Mouse (Mus musculus) monocyte, adult 2 months (primary cell): ENCODE data around the gene Maco1.
"Not testable (repeated sequence)": the region's sequence is repeated elsewhere in the genome, so short reads cannot be mapped to it uniquely, and the experiment has no call there.

Experiments used
- DNase-seq, 2 experiments: peaks; one replicate each; pipeline ENCODE4 v3.0.0; 2022; ENCODE audit warnings: low spot score in 2 of 2, low read depth in 1 of 2

Maco1 gene

GRCm38 (mm10) chr4:134817706-134818105 is 35.4 kb downstream of the Maco1 start:
- DNase-seq, result no peak

GRCm38 (mm10) chr4:134814229-134814571 is 38.9 kb downstream of the Maco1 start:
- DNase-seq, result no peak

GRCm38 (mm10) chr4:134813406-134814228 is 39.5 kb downstream of the Maco1 start:
- no peak for DNase-seq

- no peak for DNase-seq
These were observed 48.4 kb downstream of the Maco1 start for GRCm38 (mm10) chr4:134804765-134805164.

GRCm38 (mm10) chr4:134802765-134803164 is 50.4 kb downstream of the Maco1 start:
- no peak for DNase-seq

- DNase-seq, result no peak
These were observed 51.0 kb downstream of the Maco1 start for GRCm38 (mm10) chr4:134802155-134802554.

- no peak for DNase-seq
These were observed 52.5 kb downstream of the Maco1 start for GRCm38 (mm10) chr4:134800693-134801092.

- no peak for DNase-seq
These were observed 53.0 kb downstream of the Maco1 start for GRCm38 (mm10) chr4:134800098-134800497.

- peak; percentile 33 to 58 for DNase-seq
These were observed 53.9 kb downstream of the Maco1 start for GRCm38 (mm10) chr4:134799272-134799671.

GRCm38 (mm10) chr4:134798861-134799260 is 54.3 kb downstream of the Maco1 start:
- DNase-seq, result no peak

GRCm38 (mm10) chr4:134797621-134798020 is 55.5 kb downstream of the Maco1 start:
- no peak for DNase-seq

GRCm38 (mm10) chr4:134796581-134797361 is 56.4 kb downstream of the Maco1 start:
- DNase-seq, result no peak

GRCm38 (mm10) chr4:134795819-134796485 is 57.2 kb downstream of the Maco1 start:
- DNase-seq, result no peak

- DNase-seq, result not testable (repeated sequence)
These were observed 58.2 kb downstream of the Maco1 start for GRCm38 (mm10) chr4:134794959-134795358.

GRCm38 (mm10) chr4:134793213-134793956 is 59.8 kb downstream of the Maco1 start:
- DNase-seq, result no peak

- no peak for DNase-seq
These were observed 61.4 kb downstream of the Maco1 start for GRCm38 (mm10) chr4:134791731-134792130.

GRCm38 (mm10) chr4:134786946-134787345 is 66.2 kb downstream of the Maco1 start:
- no peak for DNase-seq

- no peak for DNase-seq
These were observed 68.4 kb downstream of the Maco1 start for GRCm38 (mm10) chr4:134784701-134785100.

GRCm38 (mm10) chr4:134779136-134779934 is 73.8 kb downstream of the Maco1 start:
- DNase-seq, result peak in 1 of 2 experiments; percentile 47

- no peak for DNase-seq
These were observed 76.9 kb downstream of the Maco1 start for GRCm38 (mm10) chr4:134776246-134776645.
